Mouse (Mus musculus): ENCODE results near the gene Arhgef18.

Gene Arhgef18

DNA sequence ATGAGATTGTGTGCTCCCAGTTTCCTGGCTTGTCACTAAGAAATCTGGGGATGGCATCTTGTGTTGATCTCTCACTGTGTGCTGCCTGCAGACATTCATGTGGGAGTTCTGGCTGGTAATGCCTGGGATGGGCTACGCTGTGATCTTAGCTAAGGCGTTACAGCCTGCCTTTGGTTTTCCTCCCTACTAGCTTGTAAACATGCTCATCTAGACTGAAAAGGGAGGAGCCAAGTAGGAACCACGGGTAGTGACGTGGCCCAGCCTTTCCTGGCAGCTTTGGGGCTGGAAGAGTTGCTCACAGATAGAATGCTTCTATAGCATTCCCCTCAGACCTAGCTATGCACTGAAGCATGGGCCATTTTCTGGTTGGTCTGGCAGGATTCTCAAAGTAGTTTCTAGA lies 109.4 kb downstream of the Arhgef18 start:
- WGBS, result 28% methylated on average over 4 of the region's 4 CpGs

Measured in cerebral cortex, adult 2 months (tissue).